Mouse (Mus musculus): ENCODE results near the gene Clic6. TPM values are rescaled to one million over a fixed set of nuclear protein-coding genes. Genes with fewer than 3 reads are reported as not detected.

The Clic6 gene
- total RNA-seq, 2 experiments from 2014 or later, result not detected

DNA sequence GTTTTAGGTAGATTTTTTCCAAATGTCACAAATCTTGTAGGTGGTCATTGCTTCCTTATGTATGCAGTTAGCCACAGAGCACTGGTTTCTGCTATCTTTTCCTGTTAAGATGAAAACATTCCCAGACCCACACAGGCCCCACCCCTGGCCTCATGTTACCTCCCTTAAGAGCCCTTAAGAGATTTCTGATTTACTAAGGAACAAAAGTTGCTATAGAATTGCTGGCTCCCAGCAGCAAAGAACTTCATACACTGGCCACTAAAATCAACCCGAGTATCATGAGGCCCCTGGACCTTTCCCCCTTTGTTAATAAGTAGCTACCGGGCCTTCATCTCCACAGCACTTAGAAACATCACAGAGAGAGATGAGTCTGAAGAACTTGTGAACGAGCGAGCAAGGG is 33.2 kb downstream of the Clic6 start:
- ATAC-seq (replicated peaks; ENCODE audit: low FRiP score, poor library complexity, severe bottlenecking), result no peak

DNA sequence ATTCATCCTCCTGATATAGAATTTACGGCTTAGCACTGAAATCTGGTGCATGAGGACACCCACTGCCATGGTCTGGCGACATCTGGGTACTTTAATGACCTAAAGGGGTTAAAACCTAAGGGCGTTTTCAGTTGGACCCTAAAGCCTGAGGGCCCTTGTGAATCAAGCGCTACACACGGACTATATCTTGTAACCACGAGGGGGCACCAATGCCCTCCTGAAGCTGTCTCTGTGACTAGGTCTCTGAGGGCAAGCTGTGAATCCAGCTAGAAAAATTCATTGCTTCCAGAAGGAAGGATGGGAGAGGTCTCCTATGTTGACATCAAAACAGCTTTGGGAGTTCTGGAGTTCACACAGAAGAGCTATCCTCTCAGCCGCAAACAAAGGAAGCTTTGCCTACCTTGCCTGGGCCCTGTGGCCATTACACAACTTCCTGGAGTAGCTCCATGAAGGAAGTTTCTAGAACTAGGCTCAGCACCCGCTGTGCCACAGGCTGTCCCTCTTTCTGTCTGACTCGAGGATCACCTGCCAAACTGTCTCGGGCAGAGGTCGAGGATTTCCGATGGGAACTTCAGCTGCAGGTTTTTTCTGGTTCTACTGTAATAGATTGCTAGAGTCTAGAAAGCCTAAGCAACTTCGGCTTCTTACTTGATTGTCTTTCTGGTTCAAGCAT is 34.4 kb downstream of the Clic6 start:
- no peak for ATAC-seq (replicated peaks; ENCODE audit: low FRiP score, poor library complexity, severe bottlenecking)

DNA sequence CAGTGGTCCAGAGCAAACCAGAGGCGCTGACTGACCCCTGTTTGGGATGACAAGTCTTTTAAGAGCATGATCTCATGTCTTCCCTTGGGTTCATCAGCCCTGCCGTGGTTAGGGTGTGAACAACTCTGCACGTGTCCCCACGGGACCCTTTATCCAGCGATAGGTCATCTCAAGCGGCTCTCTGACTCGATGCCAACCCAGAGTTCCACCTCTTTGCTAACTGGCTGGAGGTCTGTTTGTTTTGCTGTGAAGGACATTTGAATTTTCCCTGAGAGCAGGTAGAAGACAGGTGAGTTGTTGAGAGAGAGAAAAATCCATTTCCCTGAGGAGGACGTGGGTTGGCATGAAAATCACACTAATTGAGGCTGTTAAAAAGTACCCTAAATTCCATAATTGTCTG is 37.8 kb downstream of the Clic6 start:
- ATAC-seq (replicated peaks; ENCODE audit: low FRiP score, poor library complexity, severe bottlenecking), result no peak

- no peak for ATAC-seq (replicated peaks; ENCODE audit: low FRiP score, poor library complexity, severe bottlenecking)
These were observed 39.1 kb downstream of the Clic6 start for GRCm38 (mm10) chr16:92524651-92525050.

DNA sequence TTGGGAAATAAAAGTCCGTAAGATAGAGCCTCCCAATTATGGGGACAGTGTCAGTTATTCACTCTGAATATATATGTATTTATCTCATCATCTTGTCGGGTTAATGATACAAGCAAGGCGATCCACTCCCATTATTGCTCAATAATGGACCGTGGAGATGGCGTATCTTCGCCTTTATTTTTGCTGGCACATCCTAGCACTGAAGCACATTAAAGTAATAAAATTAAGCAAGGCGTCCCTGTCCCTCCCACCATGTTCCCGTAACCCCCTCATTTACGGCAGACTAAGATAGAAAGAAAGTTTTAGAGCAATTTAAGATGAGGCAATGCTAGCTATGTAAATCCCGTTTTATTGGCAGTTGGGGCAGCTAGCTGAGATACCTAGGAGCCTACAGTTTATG is 40.4 kb downstream of the Clic6 start:
- ATAC-seq (replicated peaks; ENCODE audit: low FRiP score, poor library complexity, severe bottlenecking), result no peak

DNA sequence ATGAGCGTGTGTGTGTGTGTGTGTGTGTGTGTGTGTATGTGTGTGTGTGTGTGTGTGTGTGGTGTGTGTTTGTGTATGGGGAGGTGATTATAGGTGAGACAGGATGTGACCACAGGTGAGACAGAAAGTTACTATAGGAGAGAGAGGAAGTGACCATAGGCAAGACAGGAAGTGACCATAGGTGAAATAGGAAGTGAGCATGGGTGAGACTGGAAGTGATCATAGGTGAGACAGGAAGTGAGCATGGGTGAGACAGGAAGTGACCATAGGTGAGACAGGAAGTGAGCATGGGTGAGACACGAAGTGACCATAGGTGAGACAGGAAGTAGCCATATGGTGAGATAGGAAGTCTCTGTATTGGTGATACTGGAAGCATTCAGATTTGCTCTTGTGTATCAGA is 49.7 kb downstream of the Clic6 start:
- no peak for ATAC-seq (replicated peaks; ENCODE audit: low FRiP score, poor library complexity, severe bottlenecking)

DNA sequence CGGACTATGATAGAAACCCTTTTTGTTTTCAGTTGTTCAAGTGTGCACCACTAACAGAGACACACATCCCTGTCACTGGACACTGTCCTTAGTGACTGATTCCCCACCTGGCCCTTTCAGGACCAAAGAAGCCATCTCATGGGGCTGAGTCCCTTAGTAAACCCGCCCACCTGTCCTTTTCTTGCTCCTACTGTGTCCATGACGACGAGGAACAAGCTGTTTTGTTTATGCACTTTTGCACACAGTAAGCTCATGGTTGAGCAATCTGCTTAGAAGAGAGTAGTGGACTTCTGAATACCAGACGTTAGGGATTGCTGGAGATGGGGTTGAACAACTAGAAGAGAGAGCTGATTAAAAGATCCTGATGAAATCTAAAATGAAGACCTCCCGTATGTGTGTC is 52.8 kb downstream of the Clic6 start:
- no peak for ATAC-seq (replicated peaks; ENCODE audit: low FRiP score, poor library complexity, severe bottlenecking)

- ATAC-seq (replicated peaks; ENCODE audit: low FRiP score, poor library complexity, severe bottlenecking), result 0 out of 2 replicates have a peak, but pooled peaks have one; percentile 57
These were observed 58.7 kb downstream of the Clic6 start for GRCm38 (mm10) chr16:92544264-92544663.

GRCm38 (mm10) chr16:92548651-92549050 is 63.1 kb downstream of the Clic6 start:
- ATAC-seq (replicated peaks; ENCODE audit: low FRiP score, poor library complexity, severe bottlenecking), result no peak

DNA sequence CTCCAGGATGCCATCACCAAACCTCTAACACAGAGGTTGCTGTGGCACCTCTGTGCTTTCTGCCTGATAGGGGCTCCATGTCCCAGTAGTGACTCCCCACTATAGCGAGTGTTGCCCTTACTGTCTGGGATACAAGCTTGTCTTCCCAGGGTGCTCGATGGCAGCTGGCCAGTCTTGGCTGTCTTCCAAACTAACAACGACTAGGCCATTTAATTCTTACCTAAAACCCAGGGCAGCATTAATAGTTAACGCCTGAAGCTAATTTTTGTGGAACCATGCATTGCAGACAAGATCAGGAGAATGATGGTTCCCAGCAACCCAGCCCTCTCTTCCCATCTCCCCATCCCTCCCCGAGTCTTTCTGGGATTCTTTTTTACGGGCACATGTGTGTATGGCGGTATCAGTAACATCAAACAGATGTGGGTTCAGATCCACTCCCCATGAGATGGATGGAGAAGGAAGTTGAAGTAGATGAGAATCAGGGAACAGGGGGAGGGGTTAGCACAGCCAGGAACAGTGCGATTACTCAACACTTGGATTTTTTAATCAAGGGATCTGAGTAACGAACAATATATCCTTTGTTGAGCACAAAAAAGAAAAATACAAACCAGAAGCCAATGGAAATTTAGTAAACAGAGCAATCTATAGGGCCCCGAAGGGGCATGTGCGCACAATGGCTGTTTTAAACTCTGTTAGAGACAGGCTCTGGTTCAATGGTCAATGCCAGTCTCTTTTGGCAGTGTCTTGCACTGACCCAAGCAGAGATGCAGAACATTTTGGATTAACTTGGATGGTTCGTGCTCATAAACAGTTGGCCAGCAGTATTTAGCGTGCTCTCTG is 66.0 kb downstream of the Clic6 start:
- ATAC-seq (replicated peaks; ENCODE audit: low FRiP score, poor library complexity, severe bottlenecking), result no peak

DNA sequence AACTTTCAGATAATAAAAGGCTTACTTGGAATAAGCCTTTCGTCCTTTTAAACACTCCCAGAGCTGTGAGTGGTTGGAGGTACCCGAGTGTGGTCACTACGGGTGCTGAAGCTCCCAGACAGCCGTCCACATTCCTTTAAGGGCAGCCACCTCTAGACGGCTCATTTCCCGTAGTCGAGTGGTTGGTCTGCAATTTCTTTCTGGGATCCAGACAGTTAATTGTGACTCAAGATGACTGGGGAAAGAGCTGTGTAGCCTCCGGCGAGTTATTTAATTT is 66.5 kb downstream of the Clic6 start:
- ATAC-seq (replicated peaks; ENCODE audit: low FRiP score, poor library complexity, severe bottlenecking), result no peak

DNA sequence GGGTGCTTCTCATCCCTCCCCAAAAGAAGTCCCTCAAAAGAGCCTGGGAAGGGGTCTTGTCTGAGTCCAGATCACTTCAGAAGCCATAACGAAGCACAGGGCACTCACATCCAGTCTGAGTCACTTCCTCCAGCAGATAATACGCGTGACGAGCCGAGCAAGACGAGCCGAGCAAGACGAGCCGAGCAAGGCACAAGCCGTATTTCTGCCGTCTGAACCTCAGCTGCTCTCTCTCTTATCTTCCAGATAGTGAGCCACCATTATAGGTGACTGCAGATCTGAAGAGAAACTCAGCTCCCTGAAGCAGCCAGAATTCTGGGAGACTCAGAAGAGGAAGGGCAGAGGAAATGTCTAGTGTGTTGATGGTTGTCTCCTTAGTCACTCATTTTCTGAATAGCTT is 67.3 kb downstream of the Clic6 start:
- no peak for ATAC-seq (replicated peaks; ENCODE audit: low FRiP score, poor library complexity, severe bottlenecking)

DNA sequence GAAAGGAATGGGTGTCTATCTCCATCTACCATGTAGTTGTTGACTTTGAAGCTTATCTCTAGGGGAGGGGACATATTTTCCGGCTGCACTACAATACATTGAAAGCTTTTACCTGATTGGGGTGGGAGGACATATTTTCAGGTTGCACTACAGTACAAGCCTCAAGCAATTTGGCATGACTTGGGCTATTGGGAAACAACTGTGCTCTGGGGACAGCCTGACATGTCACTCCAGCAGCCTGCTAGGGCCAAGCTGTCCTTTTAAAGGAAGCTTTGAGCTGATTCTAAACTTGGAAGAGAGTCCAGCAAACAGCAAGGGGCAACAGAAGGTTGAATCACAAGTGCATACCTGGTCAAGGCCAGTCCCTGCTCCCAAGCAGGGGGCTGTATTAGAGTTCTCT is 69.5 kb downstream of the Clic6 start:
- no peak for ATAC-seq (replicated peaks; ENCODE audit: low FRiP score, poor library complexity, severe bottlenecking)

DNA sequence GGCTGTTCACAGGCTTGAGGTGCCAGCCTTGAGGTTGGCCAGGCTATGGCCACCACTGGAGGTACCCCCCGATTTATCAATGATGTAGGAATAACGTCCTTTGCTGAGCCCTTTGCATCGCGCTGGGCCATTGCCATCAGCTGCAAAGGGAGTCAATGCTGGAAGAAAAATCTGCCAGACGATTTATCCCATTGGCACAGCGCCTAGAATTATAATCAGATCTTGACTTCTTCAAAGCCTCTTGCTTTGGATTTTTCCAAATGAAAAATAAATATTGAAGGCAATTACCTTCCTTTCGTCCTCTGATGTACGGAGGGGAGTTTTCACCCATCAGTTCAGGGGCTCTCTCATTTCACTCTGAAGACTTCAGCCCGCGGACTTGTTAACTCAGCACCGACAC is 79.8 kb downstream of the Clic6 start:
- no peak for ATAC-seq (replicated peaks; ENCODE audit: low FRiP score, poor library complexity, severe bottlenecking)

DNA sequence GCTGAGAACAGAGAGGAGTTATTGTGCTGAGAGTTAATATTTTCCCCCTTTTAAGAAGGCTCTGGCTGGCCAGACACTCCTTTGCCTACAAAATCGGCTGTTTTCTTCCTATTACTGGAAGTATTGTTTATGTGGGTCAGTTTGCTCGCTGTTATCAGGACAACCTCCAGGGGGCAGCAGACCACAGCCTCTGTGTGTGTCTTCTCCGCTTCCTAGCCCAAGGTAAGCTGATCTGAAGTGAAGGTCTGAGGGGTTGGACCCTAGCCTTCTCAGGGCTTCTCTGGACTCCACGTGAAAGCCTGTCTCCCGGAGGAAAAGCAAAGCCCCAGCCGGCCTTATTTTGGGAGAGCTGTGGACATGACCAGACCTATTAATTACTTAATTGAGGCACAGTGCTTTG is 80.2 kb downstream of the Clic6 start:
- ATAC-seq (replicated peaks; ENCODE audit: low FRiP score, poor library complexity, severe bottlenecking), result peak; percentile 68

GRCm38 (mm10) chr16:92566146-92566545 is 80.6 kb downstream of the Clic6 start:
- ATAC-seq (replicated peaks; ENCODE audit: low FRiP score, poor library complexity, severe bottlenecking), result no peak

GRCm38 (mm10) chr16:92571246-92571645 is 85.7 kb downstream of the Clic6 start:
- ATAC-seq (replicated peaks; ENCODE audit: low FRiP score, poor library complexity, severe bottlenecking), result no peak

- no peak for ATAC-seq (replicated peaks; ENCODE audit: low FRiP score, poor library complexity, severe bottlenecking)
These were observed 87.7 kb downstream of the Clic6 start for GRCm38 (mm10) chr16:92573193-92573592.

GRCm38 (mm10) chr16:92575792-92576191 is 90.3 kb downstream of the Clic6 start:
- ATAC-seq (replicated peaks; ENCODE audit: low FRiP score, poor library complexity, severe bottlenecking), result no peak

DNA sequence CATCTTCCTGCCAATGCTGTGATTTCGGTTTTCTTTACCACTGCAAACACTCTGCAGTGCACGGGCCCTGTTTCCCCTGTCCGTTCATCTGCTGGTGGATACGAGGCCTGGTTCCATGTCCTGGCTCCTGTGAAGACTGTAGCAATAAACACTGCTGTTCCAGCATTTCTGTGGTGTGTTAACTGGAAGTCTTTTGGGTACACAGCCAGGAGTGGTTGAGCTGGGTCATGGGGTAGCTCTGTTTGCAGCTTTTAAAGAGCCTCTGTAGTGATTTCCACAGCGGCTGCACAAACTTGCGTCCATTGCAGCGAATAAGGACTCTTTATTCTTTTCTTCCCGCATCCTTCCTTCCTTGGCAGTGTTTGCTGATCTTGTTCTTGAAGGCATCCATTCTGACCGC is 91.8 kb downstream of the Clic6 start:
- no peak for ATAC-seq (replicated peaks; ENCODE audit: low FRiP score, poor library complexity, severe bottlenecking)

GRCm38 (mm10) chr16:92578915-92579653 is 93.5 kb downstream of the Clic6 start:
- ATAC-seq (replicated peaks; ENCODE audit: low FRiP score, poor library complexity, severe bottlenecking), result no peak

All from erythroblast, adult 5-6 weeks (primary cell).